Mouse (Mus musculus) testis, adult 2 months (tissue): ENCODE measurements around the gene Egfl8. TPM values are rescaled to one million over a fixed set of nuclear protein-coding genes. Genes with fewer than 3 reads are reported as not detected.

Experiments used
- H3K27ac ChIP-seq: fragments of 200-500 bp; 2 replicates; pipeline ENCODE4 v1.5.1; 2012; ENCODE audit warnings: low read depth, low read length; ENCODE audit not compliant: control insufficient read depth, insufficient read depth
- H3K27me3 ChIP-seq: fragments of 200-500 bp; 2 replicates; pipeline ENCODE4 v1.6.1; 2012; ENCODE audit warnings: mild to moderate bottlenecking, low read length, moderate library complexity; ENCODE audit not compliant: control insufficient read depth, insufficient read depth
- H3K36me3 ChIP-seq: fragments of 200-500 bp; 2 replicates; pipeline ENCODE4 v1.6.1; 2012; ENCODE audit warnings: mild to moderate bottlenecking, low read length; ENCODE audit not compliant: control insufficient read depth, insufficient read depth
- H3K4me1 ChIP-seq: fragments of 200-500 bp; 2 replicates; pipeline ENCODE4 v1.6.1; 2012; ENCODE audit warnings: low read length; ENCODE audit not compliant: control insufficient read depth, insufficient read depth
- H3K4me3 ChIP-seq: fragments of 200-500 bp; 2 replicates; pipeline ENCODE4 v1.5.1; 2012; ENCODE audit warnings: low read depth, mild to moderate bottlenecking, low read length, moderate library complexity, mixed read lengths; ENCODE audit not compliant: control insufficient read depth
- CTCF ChIP-seq: fragments of 200-500 bp; IDR thresholded peaks from 2 replicates; pipeline ENCODE4 v1.5.1; 2012; ENCODE audit warnings: low read depth, mild to moderate bottlenecking, inconsistent platforms, low read length, moderate library complexity; ENCODE audit not compliant: control insufficient read depth, insufficient read depth, insufficient replicate concordance
- POLR2A ChIP-seq: fragments of 200-500 bp; IDR thresholded peaks from 2 replicates; pipeline ENCODE4 v1.6.1; 2012; ENCODE audit warnings: low read depth, mild to moderate bottlenecking, inconsistent platforms, low read length, moderate library complexity; ENCODE audit not compliant: control insufficient read depth
- polyA plus RNA-seq: library from polyadenylated mRNA; depleted of rRNA; stranded (reverse); fragments of >200 nt; gene quantifications from 2 replicates; pipeline ENCODE4 v1.2.3, GENCODE M21; 2012; rRNA removed

The Egfl8 gene
- polyA plus RNA-seq, result 0.53 and 0.54 TPM in 2 replicates

- H3K4me1 ChIP-seq, result no peaks in the 10 kb centered on the region
- no peaks in the 10 kb centered on the region for H3K27me3 ChIP-seq
- H3K27ac ChIP-seq, result no peak within 1 kb of the TSS
- TF ChIP-seq POLR2A, result no peak
- no peak for TF ChIP-seq CTCF
- H3K36me3 ChIP-seq, result no peaks in the 10 kb centered on the region
- H3K4me3 ChIP-seq, result no peak within 1 kb of the TSS
Measured at GRCm38 (mm10) chr17:34615871-34616270, at the start of gene Egfl8. Egfl8 (minus strand) TSS chr17:34615971.

GRCm38 (mm10) chr17:34664472-34664871 lies 48.7 kb upstream of the Egfl8 start:
- Histone ChIP-seq H3K27me3 (no peaks in the 10 kb centered on the region), H3K4me3 (no peak overlapping the region), H3K4me1 (no peaks in the 10 kb centered on the region; the same call in 1 of the 2 replicates), H3K27ac (no peak overlapping the region), H3K36me3 (no peaks in the 10 kb centered on the region)
- no peak for TF ChIP-seq CTCF
- no peak for TF ChIP-seq POLR2A

- Histone ChIP-seq H3K27me3 (no peaks in the 10 kb centered on the region), H3K4me3 (no peak overlapping the region), H3K27ac (no peak overlapping the region), H3K4me1 (no peaks in the 10 kb centered on the region; the same call in 1 of the 2 replicates), H3K36me3 (no peaks in the 10 kb centered on the region)
- TF ChIP-seq CTCF, result no peak
- TF ChIP-seq POLR2A, result no peak
Measured at GRCm38 (mm10) chr17:34663558-34663957, 47.8 kb upstream of the Egfl8 start.

GRCm38 (mm10) chr17:34662978-34663377 lies 47.2 kb upstream of the Egfl8 start:
- Histone ChIP-seq H3K27me3 (no peaks in the 10 kb centered on the region), H3K27ac (no peak overlapping the region), H3K4me1 (no peaks in the 10 kb centered on the region; the same call in 1 of the 2 replicates), H3K36me3 (no peaks in the 10 kb centered on the region), H3K4me3 (no peak overlapping the region)
- no peak for TF ChIP-seq POLR2A
- TF ChIP-seq CTCF, result no peak

- no peaks in the 10 kb centered on the region for H3K36me3 ChIP-seq
- TF ChIP-seq POLR2A, result no peak
- no peak for TF ChIP-seq CTCF
- no peaks in the 10 kb centered on the region; the same call in 1 of the 2 replicates for H3K4me1 ChIP-seq
- H3K27ac ChIP-seq, result no peak overlapping the region
- no peak overlapping the region for H3K4me3 ChIP-seq
- no peaks in the 10 kb centered on the region for H3K27me3 ChIP-seq
Measured at GRCm38 (mm10) chr17:34662468-34662867, 46.7 kb upstream of the Egfl8 start.

- Histone ChIP-seq H3K4me3 (no peak overlapping the region), H3K27me3 (no peaks in the 10 kb centered on the region), H3K4me1 (no peaks in the 10 kb centered on the region; the same call in 1 of the 2 replicates), H3K36me3 (no peaks in the 10 kb centered on the region), H3K27ac (no peak overlapping the region)
- TF ChIP-seq CTCF (no peak), POLR2A (no peak)
Measured at GRCm38 (mm10) chr17:34661121-34661591, 45.4 kb upstream of the Egfl8 start.

- H3K27me3 ChIP-seq, result no peaks in the 10 kb centered on the region
- no peak overlapping the region for H3K4me3 ChIP-seq
- no peak overlapping the region for H3K27ac ChIP-seq
- no peak for TF ChIP-seq CTCF
- no peak for TF ChIP-seq POLR2A
- no peaks in the 10 kb centered on the region; the same call in 1 of the 2 replicates for H3K4me1 ChIP-seq
- no peaks in the 10 kb centered on the region for H3K36me3 ChIP-seq
Measured at GRCm38 (mm10) chr17:34660259-34660820, 44.6 kb upstream of the Egfl8 start.
